In the genomic region with DNA sequence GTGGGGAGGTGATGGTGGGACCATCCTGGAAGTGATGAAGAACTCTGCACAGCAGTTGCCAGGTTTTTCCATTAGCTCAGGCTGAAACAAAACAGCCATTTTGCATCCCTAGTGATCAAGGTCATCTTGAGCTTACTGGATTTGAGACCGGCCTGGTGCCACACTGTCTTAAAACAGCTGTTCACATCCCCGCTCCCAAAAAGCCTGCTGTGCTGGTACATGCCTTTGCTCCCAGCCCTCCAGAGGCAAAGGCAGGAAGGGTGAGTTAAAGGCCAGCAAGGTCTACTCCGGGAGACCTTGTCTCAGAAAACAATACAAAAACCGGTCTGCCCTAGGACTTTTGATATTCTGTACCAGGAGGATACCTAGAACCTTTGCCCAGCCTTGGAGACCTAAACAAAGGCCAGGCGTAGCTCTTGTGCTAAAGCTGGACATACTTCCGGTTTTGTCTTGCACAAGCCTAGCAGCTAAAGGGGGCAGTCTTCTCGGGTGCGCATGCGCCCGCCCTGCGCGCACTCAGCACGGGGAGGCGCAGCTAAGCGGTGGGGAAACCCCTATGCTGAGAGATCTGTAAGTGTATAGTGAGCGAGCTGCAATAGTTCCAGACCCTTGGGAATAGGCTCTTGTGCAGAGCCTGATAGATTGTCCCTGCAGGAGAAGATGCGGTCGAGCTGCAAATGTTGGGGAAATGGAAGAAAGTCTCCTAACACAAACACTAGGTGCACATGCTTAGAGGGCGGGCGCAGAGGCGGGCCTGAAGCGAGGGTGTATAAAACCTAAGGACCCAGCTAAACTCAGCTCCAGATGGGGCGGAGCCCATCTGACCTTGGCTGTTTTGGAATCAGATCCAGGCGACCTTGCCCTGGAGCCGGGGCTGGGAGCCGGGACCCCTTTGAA, we compare ENCODE assay signal across 8 mouse cellular contexts. TPM values are rescaled to one million over a fixed set of nuclear protein-coding genes. Genes with fewer than 3 reads are reported as not detected.
A peak's percentile ranks its signal among the peaks of the same experiment; 100 is the strongest.
DNase-seq lines count a peak whose midpoint lies in the region; ATAC-seq and TF ChIP-seq lines count a peak whose summit lies in the region.

No protein-coding gene starts in this region.

- H3K27ac ChIP-seq in hindbrain, embryonic 11.5 days (ENCODE audit: low read depth, low read length) = peak overlapping the region; percentile 18; the same call in 1 of the 2 replicates
- H3K27ac ChIP-seq in lung, postnatal 0 days (ENCODE audit: low read length) = peak overlapping the region; percentile 87

- DNase-seq in NIH3T3 (ENCODE audit: low read depth) = peak; percentile 86
- DNase-seq in cerebellum, adult 9-11 months = peak; percentile 74
- DNase-seq in frontal cortex, postnatal 10 days (ENCODE audit: low spot score in 2 of 2) = peak; percentile 69 to 73
- DNase-seq in hindbrain, embryonic 11.5 days (ENCODE audit: low spot score) = peak; percentile 84
- DNase-seq in layer of hippocampus, adult 9-11 months = peak; percentile 88
- peak; percentile 97 for DNase-seq in lung, postnatal 0 days (ENCODE audit: low spot score)
- DNase-seq in ovary, postnatal 10 days (ENCODE audit: low spot score) = peak; percentile 67
- DNase-seq in thymus, postnatal 10 days (ENCODE audit: low spot score in 2 of 2) = peak; percentile 79 to 81

- 13% methylated on average over 26 of the region's 26 CpGs for WGBS in hindbrain, embryonic 11.5 days
- WGBS in lung, postnatal 0 days = 4% methylated on average over 26 of the region's 26 CpGs

- peak overlapping the region; percentile 21 for H3K4me3 ChIP-seq in hindbrain, embryonic 11.5 days (ENCODE audit: low read depth, low read length)
- no peak overlapping the region for H3K4me3 ChIP-seq in lung, postnatal 0 days (ENCODE audit: low read depth, low read length)

- TF ChIP-seq EP300 in lung, postnatal 0 days (IDR thresholded peaks at IDR 0.05) = no peak

- peak overlapping the region; percentile 40 for H3K9ac ChIP-seq in hindbrain, embryonic 11.5 days (ENCODE audit: low read depth, low read length)
- H3K9ac ChIP-seq in lung, postnatal 0 days (replicated peaks; ENCODE audit: low read depth) = no peak overlapping the region

- peaks cover 12% of the 10 kb centered on the region for H3K36me3 ChIP-seq in hindbrain, embryonic 11.5 days (ENCODE audit: control insufficient read depth, insufficient read depth, low read length)
- peaks cover 56% of the 10 kb centered on the region for H3K36me3 ChIP-seq in lung, postnatal 0 days (ENCODE audit: insufficient read depth, low read length)

- ATAC-seq in hindbrain, embryonic 11.5 days (ENCODE audit: low FRiP score) = peak; percentile 83
- peak; percentile 95 for ATAC-seq in lung, postnatal 0 days

- H3K4me1 ChIP-seq in hindbrain, embryonic 11.5 days (replicated peaks; ENCODE audit: control insufficient read depth, insufficient read depth, low read length) = no peaks in the 10 kb centered on the region; the same call in none of the 2 replicates
- peaks cover 3% of the 10 kb centered on the region; the same call in 1 of the 2 replicates for H3K4me1 ChIP-seq in lung, postnatal 0 days (ENCODE audit: insufficient read depth, low read depth, low read length)

- H3K27me3 ChIP-seq in hindbrain, embryonic 11.5 days (ENCODE audit: control insufficient read depth, insufficient read depth, low read length) = no peaks in the 10 kb centered on the region
- no peaks in the 10 kb centered on the region for H3K27me3 ChIP-seq in lung, postnatal 0 days (replicated peaks; ENCODE audit: insufficient read depth, low read length)

- TF ChIP-seq CTCF in lung, postnatal 0 days (IDR thresholded peaks at IDR 0.05) = peak; percentile 58

- H3K4me2 ChIP-seq in hindbrain, embryonic 11.5 days (replicated peaks; ENCODE audit: low read depth, low read length) = peak overlapping the region; percentile 39
- peak overlapping the region; percentile 50 for H3K4me2 ChIP-seq in lung, postnatal 0 days (replicated peaks; ENCODE audit: low read depth, low read length)

- no peaks in the 10 kb centered on the region for H3K9me3 ChIP-seq in hindbrain, embryonic 11.5 days (ENCODE audit: control insufficient read depth, low read length)
- H3K9me3 ChIP-seq in lung, postnatal 0 days (ENCODE audit: low read length) = no peaks in the 10 kb centered on the region

RNA-seq across cellular contexts. Expression of a gene that starts 11.4 kb away (rescaled TPM):
- polyA plus RNA-seq in hindbrain, embryonic 11.5 days (2014; fragmentation: Nextera tagmentation; extraction: Ambion mirVana) = 27.2 and 29.6 TPM in 2 replicates
- 50.1 and 51.5 TPM in 2 replicates for polyA plus RNA-seq in lung, postnatal 0 days (2015; fragmentation: Nextera tagmentation; extraction: Ambion mirVana)

RNA-seq across cellular contexts. Expression of a gene that starts 14.9 kb away (rescaled TPM):
- 7.8 and 8.2 TPM in 2 replicates for polyA plus RNA-seq in hindbrain, embryonic 11.5 days (2014; fragmentation: Nextera tagmentation; extraction: Ambion mirVana)
- polyA plus RNA-seq in lung, postnatal 0 days (2015; fragmentation: Nextera tagmentation; extraction: Ambion mirVana) = 32.6 and 38.2 TPM in 2 replicates

RNA-seq across cellular contexts. Expression of a gene that starts 38.6 kb away (rescaled TPM):
- 36.9 and 39.3 TPM in 2 replicates for polyA plus RNA-seq in hindbrain, embryonic 11.5 days (2014; fragmentation: Nextera tagmentation; extraction: Ambion mirVana)
- polyA plus RNA-seq in lung, postnatal 0 days (2015; fragmentation: Nextera tagmentation; extraction: Ambion mirVana) = 51.1 and 51.9 TPM in 2 replicates

RNA-seq across cellular contexts. Expression of a gene that starts 39.9 kb away (rescaled TPM):
- polyA plus RNA-seq in hindbrain, embryonic 11.5 days (2014; fragmentation: Nextera tagmentation; extraction: Ambion mirVana) = 13.4 and 14.7 TPM in 2 replicates
- 36.8 and 36.9 TPM in 2 replicates for polyA plus RNA-seq in lung, postnatal 0 days (2015; fragmentation: Nextera tagmentation; extraction: Ambion mirVana)

RNA-seq across cellular contexts. Expression of a gene that starts 40.1 kb away (rescaled TPM):
- polyA plus RNA-seq in hindbrain, embryonic 11.5 days (2014; fragmentation: Nextera tagmentation; extraction: Ambion mirVana) = 22.9 and 23.1 TPM in 2 replicates
- polyA plus RNA-seq in lung, postnatal 0 days (2015; fragmentation: Nextera tagmentation; extraction: Ambion mirVana) = 11.3 and 12.9 TPM in 2 replicates
